Mouse (Mus musculus): Measurements from ENCODE around the gene Cnmd. TPM values are rescaled to one million over a fixed set of nuclear protein-coding genes. Genes with fewer than 3 reads are reported as not detected.

Gene Cnmd
- polyA plus RNA-seq, 1 experiment from 2014 or later = 9.4 TPM

GRCm38 (mm10) chr14:79617121-79617828 is 44.7 kb downstream of the Cnmd start:
- H3K36me3 ChIP-seq (ENCODE audit: control insufficient read depth, insufficient read depth, low read length) = peaks cover 28% of the 10 kb centered on the region
- ATAC-seq (ENCODE audit: low read depth) = no peak

GRCm38 (mm10) chr14:79608286-79608685 is 53.7 kb downstream of the Cnmd start:
- Histone ChIP-seq H3K36me3 (ENCODE audit: control insufficient read depth, insufficient read depth, low read length) (peaks cover 53% of the 10 kb centered on the region), H3K4me1 (replicated peaks; ENCODE audit: control insufficient read depth, insufficient read depth, low read length) (no peaks in the 10 kb centered on the region), H3K4me2 (ENCODE audit: low read depth, low read length) (no peak overlapping the region), H3K4me3 (ENCODE audit: low read length) (no peak overlapping the region), H3K27me3 (ENCODE audit: control insufficient read depth, insufficient read depth, low read depth, low read length) (no peaks in the 10 kb centered on the region), H3K9ac (ENCODE audit: low read length) (no peak overlapping the region), H3K9me3 (ENCODE audit: control insufficient read depth, low read length) (no peaks in the 10 kb centered on the region), H3K27ac (ENCODE audit: low read length) (no peak overlapping the region)
- WGBS = 94% methylated on average over 6 of the region's 6 CpGs
- ATAC-seq (ENCODE audit: low read depth) = no peak

More at GRCm38 (mm10) chr14:79617121-79617828, 44.7 kb downstream of the Cnmd start:
- no peak overlapping the region for H3K4me3 ChIP-seq (ENCODE audit: low read length)
- H3K9ac ChIP-seq (ENCODE audit: low read length) = no peak overlapping the region
- no peaks in the 10 kb centered on the region for H3K4me1 ChIP-seq (replicated peaks; ENCODE audit: control insufficient read depth, insufficient read depth, low read length)
- no peak overlapping the region for H3K4me2 ChIP-seq (ENCODE audit: low read depth, low read length)
- H3K27ac ChIP-seq (ENCODE audit: low read length) = no peak overlapping the region
- no peaks in the 10 kb centered on the region for H3K27me3 ChIP-seq (ENCODE audit: control insufficient read depth, insufficient read depth, low read depth, low read length)
- no peaks in the 10 kb centered on the region for H3K9me3 ChIP-seq (ENCODE audit: control insufficient read depth, low read length)
- WGBS = 81% methylated on average over 8 of the region's 8 CpGs

- Histone ChIP-seq H3K36me3 (ENCODE audit: control insufficient read depth, insufficient read depth, low read length) (peaks cover 49% of the 10 kb centered on the region), H3K4me3 (ENCODE audit: low read length) (no peak overlapping the region), H3K4me1 (replicated peaks; ENCODE audit: control insufficient read depth, insufficient read depth, low read length) (no peaks in the 10 kb centered on the region), H3K9ac (ENCODE audit: low read length) (no peak overlapping the region), H3K27me3 (ENCODE audit: control insufficient read depth, insufficient read depth, low read depth, low read length) (no peaks in the 10 kb centered on the region), H3K9me3 (ENCODE audit: control insufficient read depth, low read length) (no peaks in the 10 kb centered on the region), H3K27ac (ENCODE audit: low read length) (no peak overlapping the region), H3K4me2 (ENCODE audit: low read depth, low read length) (no peak overlapping the region)
- no peak for ATAC-seq (ENCODE audit: low read depth)
- WGBS = 93% methylated on average over 4 of the region's 4 CpGs
Measured at GRCm38 (mm10) chr14:79607352-79607751, 54.6 kb downstream of the Cnmd start.

- H3K4me2 ChIP-seq (ENCODE audit: low read depth, low read length) = no peak overlapping the region
- no peak overlapping the region for H3K9ac ChIP-seq (ENCODE audit: low read length)
- H3K4me3 ChIP-seq (ENCODE audit: low read length) = no peak overlapping the region
- peaks cover 46% of the 10 kb centered on the region for H3K36me3 ChIP-seq (ENCODE audit: control insufficient read depth, insufficient read depth, low read length)
- no peak for ATAC-seq (ENCODE audit: low read depth)
- no peaks in the 10 kb centered on the region for H3K9me3 ChIP-seq (ENCODE audit: control insufficient read depth, low read length)
- 91% methylated on average over 3 of the region's 3 CpGs for WGBS
- H3K27me3 ChIP-seq (ENCODE audit: control insufficient read depth, insufficient read depth, low read depth, low read length) = no peaks in the 10 kb centered on the region
- H3K27ac ChIP-seq (ENCODE audit: low read length) = no peak overlapping the region
- H3K4me1 ChIP-seq (replicated peaks; ENCODE audit: control insufficient read depth, insufficient read depth, low read length) = no peaks in the 10 kb centered on the region
Measured at GRCm38 (mm10) chr14:79606867-79607266, 55.1 kb downstream of the Cnmd start.

- H3K4me3 ChIP-seq (ENCODE audit: low read length) = no peak overlapping the region
- H3K4me2 ChIP-seq (ENCODE audit: low read depth, low read length) = no peak overlapping the region
- 87% methylated on average over 6 of the region's 6 CpGs for WGBS
- H3K27ac ChIP-seq (ENCODE audit: low read length) = no peak overlapping the region
- H3K9ac ChIP-seq (ENCODE audit: low read length) = no peak overlapping the region
- no peaks in the 10 kb centered on the region for H3K27me3 ChIP-seq (ENCODE audit: control insufficient read depth, insufficient read depth, low read depth, low read length)
- ATAC-seq (ENCODE audit: low read depth) = no peak
- peaks cover 44% of the 10 kb centered on the region for H3K36me3 ChIP-seq (ENCODE audit: control insufficient read depth, insufficient read depth, low read length)
- no peaks in the 10 kb centered on the region for H3K4me1 ChIP-seq (replicated peaks; ENCODE audit: control insufficient read depth, insufficient read depth, low read length)
- H3K9me3 ChIP-seq (ENCODE audit: control insufficient read depth, low read length) = no peaks in the 10 kb centered on the region
Measured at GRCm38 (mm10) chr14:79606392-79606791, 55.6 kb downstream of the Cnmd start.

GRCm38 (mm10) chr14:79605881-79606280 is 56.1 kb downstream of the Cnmd start:
- WGBS = 73% methylated on average over 2 of the region's 2 CpGs
- no peak for ATAC-seq (ENCODE audit: low read depth)
- Histone ChIP-seq H3K9ac (ENCODE audit: low read length) (no peak overlapping the region), H3K27ac (ENCODE audit: low read length) (no peak overlapping the region), H3K4me2 (ENCODE audit: low read depth, low read length) (no peak overlapping the region), H3K4me1 (replicated peaks; ENCODE audit: control insufficient read depth, insufficient read depth, low read length) (no peaks in the 10 kb centered on the region), H3K36me3 (ENCODE audit: control insufficient read depth, insufficient read depth, low read length) (peaks cover 45% of the 10 kb centered on the region), H3K9me3 (ENCODE audit: control insufficient read depth, low read length) (no peaks in the 10 kb centered on the region), H3K4me3 (ENCODE audit: low read length) (no peak overlapping the region), H3K27me3 (ENCODE audit: control insufficient read depth, insufficient read depth, low read depth, low read length) (no peaks in the 10 kb centered on the region)

GRCm38 (mm10) chr14:79596602-79597001 is 65.4 kb downstream of the Cnmd start:
- Histone ChIP-seq H3K9ac (ENCODE audit: low read length) (no peak overlapping the region), H3K36me3 (ENCODE audit: control insufficient read depth, insufficient read depth, low read length) (peaks cover 21% of the 10 kb centered on the region), H3K27ac (ENCODE audit: low read length) (no peak overlapping the region), H3K4me2 (ENCODE audit: low read depth, low read length) (no peak overlapping the region), H3K4me1 (replicated peaks; ENCODE audit: control insufficient read depth, insufficient read depth, low read length) (0 out of 2 replicates have a peak, but pooled peaks cover 2% of the 10 kb centered on the region), H3K27me3 (ENCODE audit: control insufficient read depth, insufficient read depth, low read depth, low read length) (no peaks in the 10 kb centered on the region), H3K9me3 (ENCODE audit: control insufficient read depth, low read length) (no peaks in the 10 kb centered on the region), H3K4me3 (ENCODE audit: low read length) (no peak overlapping the region)
- ATAC-seq (ENCODE audit: low read depth) = no peak
- WGBS = 42% methylated on average over 4 of the region's 4 CpGs

GRCm38 (mm10) chr14:79594069-79594468 is 67.9 kb downstream of the Cnmd start:
- Histone ChIP-seq H3K9ac (ENCODE audit: low read length) (no peak overlapping the region), H3K27me3 (ENCODE audit: control insufficient read depth, insufficient read depth, low read depth, low read length) (no peaks in the 10 kb centered on the region), H3K27ac (ENCODE audit: low read length) (no peak overlapping the region), H3K4me1 (replicated peaks; ENCODE audit: control insufficient read depth, insufficient read depth, low read length) (peaks cover 2% of the 10 kb centered on the region; the same call in 1 of the 2 replicates), H3K4me3 (ENCODE audit: low read length) (no peak overlapping the region), H3K4me2 (ENCODE audit: low read depth, low read length) (no peak overlapping the region), H3K36me3 (ENCODE audit: control insufficient read depth, insufficient read depth, low read length) (peaks cover 14% of the 10 kb centered on the region), H3K9me3 (ENCODE audit: control insufficient read depth, low read length) (no peaks in the 10 kb centered on the region)
- ATAC-seq (ENCODE audit: low read depth) = no peak
- 86% methylated on average over 5 of the region's 5 CpGs for WGBS

GRCm38 (mm10) chr14:79591611-79592010 is 70.4 kb downstream of the Cnmd start:
- 86% methylated on average over 2 of the region's 2 CpGs for WGBS
- Histone ChIP-seq H3K4me3 (ENCODE audit: low read length) (no peak overlapping the region), H3K9ac (ENCODE audit: low read length) (no peak overlapping the region), H3K4me2 (ENCODE audit: low read depth, low read length) (no peak overlapping the region), H3K9me3 (ENCODE audit: control insufficient read depth, low read length) (no peaks in the 10 kb centered on the region), H3K4me1 (replicated peaks; ENCODE audit: control insufficient read depth, insufficient read depth, low read length) (peaks cover 10% of the 10 kb centered on the region), H3K27ac (ENCODE audit: low read length) (no peak overlapping the region), H3K27me3 (ENCODE audit: control insufficient read depth, insufficient read depth, low read depth, low read length) (no peaks in the 10 kb centered on the region), H3K36me3 (ENCODE audit: control insufficient read depth, insufficient read depth, low read length) (peaks cover 5% of the 10 kb centered on the region; the same call in 1 of the 2 replicates)
- no peak for ATAC-seq (ENCODE audit: low read depth)

Data from lung, embryonic 16.5 days (tissue).